Mouse (Mus musculus): ENCODE data around the gene Oit1. TPM values are rescaled to one million over a fixed set of nuclear protein-coding genes. Genes with fewer than 3 reads are reported as not detected.

Gene Oit1
- 0.12 and 0.37 TPM in 2 replicates for polyA plus RNA-seq (2015; fragmentation: Nextera tagmentation; extraction: Ambion mirVana)

GRCm38 (mm10) chr14:8378685-8379313 is at the start of gene Oit1:
Gene Oit1 (minus strand): TSS chr14:8378754.
- no peak within 1 kb of the TSS for H3K27ac ChIP-seq
- no peaks in the 10 kb centered on the region for H3K36me3 ChIP-seq
- H3K27me3 ChIP-seq = no peaks in the 10 kb centered on the region
- H3K9ac ChIP-seq = no peak within 1 kb of the TSS
- H3K4me3 ChIP-seq = no peak within 1 kb of the TSS
- H3K9me3 ChIP-seq = no peaks in the 10 kb centered on the region
- H3K4me2 ChIP-seq = no peak within 1 kb of the TSS
- ATAC-seq (ENCODE audit: insufficient number of reproducible peaks, low FRiP score, low TSS enrichment, low read depth) = no peak
- H3K4me1 ChIP-seq = no peaks in the 10 kb centered on the region
- 33% methylated on average over 8 of the region's 8 CpGs for WGBS

GRCm38 (mm10) chr14:8422833-8423232 is 44.3 kb upstream of the Oit1 start:
- Histone ChIP-seq H3K4me1 (0 out of 2 replicates have a peak, but pooled peaks cover 4% of the 10 kb centered on the region), H3K9me3 (no peaks in the 10 kb centered on the region), H3K4me2 (no peak overlapping the region), H3K9ac (no peak overlapping the region), H3K36me3 (no peaks in the 10 kb centered on the region), H3K4me3 (no peak overlapping the region), H3K27ac (no peak overlapping the region), H3K27me3 (no peaks in the 10 kb centered on the region)
- ATAC-seq (ENCODE audit: insufficient number of reproducible peaks, low FRiP score, low TSS enrichment, low read depth) = no peak
- WGBS = 84% methylated on average over 3 of the region's 3 CpGs

DNA sequence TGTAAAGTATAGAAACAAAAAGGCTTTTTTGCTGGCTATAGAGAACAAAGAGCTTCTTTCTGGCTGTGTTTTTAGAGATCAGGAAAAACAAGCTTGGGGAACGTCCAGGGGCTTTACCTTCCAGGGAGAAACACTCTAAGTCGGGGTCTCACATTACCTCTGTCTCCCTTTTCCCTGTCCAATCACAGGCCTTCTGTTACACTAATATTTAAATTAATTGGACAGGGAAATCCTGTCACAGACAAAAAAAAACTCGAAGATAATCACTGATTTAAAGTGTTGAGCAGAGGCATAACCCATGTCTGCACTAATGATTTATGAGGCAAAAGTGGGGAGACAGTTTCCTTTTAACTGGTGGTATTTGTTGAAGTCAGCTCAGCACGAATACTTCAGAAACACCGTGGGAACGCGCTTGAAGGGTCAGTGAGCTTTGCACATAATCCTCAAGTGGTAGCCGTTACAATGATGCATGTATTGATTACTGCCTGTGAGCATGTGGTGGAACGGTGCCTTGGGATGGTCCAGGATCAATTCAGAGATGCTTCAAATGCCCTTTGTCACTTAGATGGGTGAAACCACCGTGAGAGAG is 42.7 kb upstream of the Oit1 start:
- Histone ChIP-seq H3K4me3 (no peak overlapping the region), H3K9ac (no peak overlapping the region), H3K27me3 (no peaks in the 10 kb centered on the region), H3K36me3 (no peaks in the 10 kb centered on the region), H3K9me3 (no peaks in the 10 kb centered on the region), H3K27ac (no peak overlapping the region), H3K4me1 (0 out of 2 replicates have a peak, but pooled peaks cover 4% of the 10 kb centered on the region), H3K4me2 (0 out of 2 replicates have a peak overlapping the region, but pooled peaks have one; percentile 22)
- WGBS = 15% methylated on average over 10 of the region's 10 CpGs
- ATAC-seq (ENCODE audit: insufficient number of reproducible peaks, low FRiP score, low TSS enrichment, low read depth) = no peak

GRCm38 (mm10) chr14:8418610-8419009 is 40.1 kb upstream of the Oit1 start:
- no peaks in the 10 kb centered on the region for H3K9me3 ChIP-seq
- no peak overlapping the region for H3K9ac ChIP-seq
- H3K4me3 ChIP-seq = no peak overlapping the region
- no peaks in the 10 kb centered on the region for H3K36me3 ChIP-seq
- 50% methylated on average over 3 of the region's 3 CpGs for WGBS
- H3K27ac ChIP-seq = no peak overlapping the region
- ATAC-seq (ENCODE audit: insufficient number of reproducible peaks, low FRiP score, low TSS enrichment, low read depth) = no peak
- 0 out of 2 replicates have a peak, but pooled peaks cover 4% of the 10 kb centered on the region for H3K4me1 ChIP-seq
- H3K4me2 ChIP-seq = no peak overlapping the region
- no peaks in the 10 kb centered on the region for H3K27me3 ChIP-seq

- WGBS = 64% methylated on average over 6 of the region's 6 CpGs
- no peak overlapping the region for H3K4me2 ChIP-seq
- no peak overlapping the region for H3K27ac ChIP-seq
- H3K36me3 ChIP-seq = no peaks in the 10 kb centered on the region
- H3K9me3 ChIP-seq = no peaks in the 10 kb centered on the region
- H3K4me1 ChIP-seq = no peaks in the 10 kb centered on the region
- no peaks in the 10 kb centered on the region for H3K27me3 ChIP-seq
- ATAC-seq (ENCODE audit: insufficient number of reproducible peaks, low FRiP score, low TSS enrichment, low read depth) = no peak
- no peak overlapping the region for H3K4me3 ChIP-seq
- no peak overlapping the region for H3K9ac ChIP-seq
Observed at GRCm38 (mm10) chr14:8405946-8406345, 27.4 kb upstream of the Oit1 start.

- H3K27me3 ChIP-seq = no peaks in the 10 kb centered on the region
- WGBS = 88% methylated on average over 3 of the region's 3 CpGs
- no peak overlapping the region for H3K4me3 ChIP-seq
- no peaks in the 10 kb centered on the region for H3K36me3 ChIP-seq
- H3K4me1 ChIP-seq = no peaks in the 10 kb centered on the region
- no peak overlapping the region for H3K9ac ChIP-seq
- ATAC-seq (ENCODE audit: insufficient number of reproducible peaks, low FRiP score, low TSS enrichment, low read depth) = no peak; the same call in 1 of the 2 replicates
- H3K4me2 ChIP-seq = no peak overlapping the region
- H3K27ac ChIP-seq = no peak overlapping the region
- H3K9me3 ChIP-seq = no peaks in the 10 kb centered on the region
Observed at GRCm38 (mm10) chr14:8403310-8403709, 24.8 kb upstream of the Oit1 start.

- H3K4me1 ChIP-seq = peaks cover 3% of the 10 kb centered on the region; the same call in 1 of the 2 replicates
- H3K27me3 ChIP-seq = no peaks in the 10 kb centered on the region
- no peaks in the 10 kb centered on the region for H3K9me3 ChIP-seq
- ATAC-seq (ENCODE audit: insufficient number of reproducible peaks, low FRiP score, low TSS enrichment, low read depth) = no peak
- H3K9ac ChIP-seq = no peak overlapping the region
- H3K4me2 ChIP-seq = no peak overlapping the region
- H3K4me3 ChIP-seq = no peak overlapping the region
- H3K36me3 ChIP-seq = no peaks in the 10 kb centered on the region
- no peak overlapping the region for H3K27ac ChIP-seq
Observed at GRCm38 (mm10) chr14:8398507-8398906, 20.0 kb upstream of the Oit1 start.

- no peaks in the 10 kb centered on the region for H3K9me3 ChIP-seq
- ATAC-seq (ENCODE audit: insufficient number of reproducible peaks, low FRiP score, low TSS enrichment, low read depth) = no peak
- WGBS = 43% methylated on average over 7 of the region's 7 CpGs
- peaks cover 3% of the 10 kb centered on the region; the same call in 1 of the 2 replicates for H3K4me1 ChIP-seq
- no peak overlapping the region for H3K4me2 ChIP-seq
- no peaks in the 10 kb centered on the region for H3K36me3 ChIP-seq
- no peaks in the 10 kb centered on the region for H3K27me3 ChIP-seq
- H3K4me3 ChIP-seq = no peak overlapping the region
- H3K27ac ChIP-seq = no peak overlapping the region
- H3K9ac ChIP-seq = no peak overlapping the region
Observed at GRCm38 (mm10) chr14:8395690-8396287, 17.2 kb upstream of the Oit1 start.

DNA sequence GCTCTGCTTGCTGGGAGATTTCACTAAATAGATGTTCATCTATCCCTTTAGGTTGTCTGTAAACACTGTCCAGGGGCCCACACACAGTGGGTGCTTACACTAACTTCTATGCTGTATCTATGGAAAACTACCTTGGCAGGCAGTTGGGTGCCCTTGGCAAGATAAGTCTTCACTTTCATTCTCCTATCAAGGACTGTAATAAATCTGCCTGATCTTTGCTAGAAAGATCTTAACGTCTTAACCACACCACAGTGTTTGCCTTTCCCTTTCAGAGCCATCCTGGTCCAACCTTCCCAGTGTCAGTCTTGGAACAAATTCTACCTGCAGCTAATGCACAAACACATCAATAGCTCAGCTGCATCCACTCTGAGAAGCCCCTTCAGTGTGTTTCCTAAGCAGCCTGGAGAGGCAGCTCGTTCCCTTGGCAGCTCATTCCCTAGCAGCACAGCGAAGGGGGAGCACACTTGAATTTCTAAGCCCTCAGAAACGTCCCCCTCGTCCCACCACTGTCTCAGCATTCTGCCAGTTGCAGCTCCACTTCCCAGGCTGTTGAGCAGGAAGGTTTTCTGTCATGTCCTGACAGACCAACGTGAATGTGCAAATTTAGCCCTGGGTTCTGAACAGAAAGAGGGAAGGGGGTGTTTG is 13.7 kb upstream of the Oit1 start:
- H3K27me3 ChIP-seq = no peaks in the 10 kb centered on the region
- WGBS = 44% methylated on average over 6 of the region's 6 CpGs
- H3K4me3 ChIP-seq = no peak overlapping the region
- H3K27ac ChIP-seq = no peak overlapping the region
- H3K4me2 ChIP-seq = no peak overlapping the region
- H3K36me3 ChIP-seq = no peaks in the 10 kb centered on the region
- no peak for ATAC-seq (ENCODE audit: insufficient number of reproducible peaks, low FRiP score, low TSS enrichment, low read depth)
- no peaks in the 10 kb centered on the region for H3K9me3 ChIP-seq
- peaks cover 3% of the 10 kb centered on the region; the same call in 1 of the 2 replicates for H3K4me1 ChIP-seq
- H3K9ac ChIP-seq = no peak overlapping the region

GRCm38 (mm10) chr14:8369394-8369793 is 9.2 kb downstream of the Oit1 start:
- Histone ChIP-seq H3K9ac (no peak overlapping the region), H3K4me1 (no peaks in the 10 kb centered on the region), H3K27me3 (no peaks in the 10 kb centered on the region), H3K27ac (no peak overlapping the region), H3K4me3 (no peak overlapping the region), H3K36me3 (no peaks in the 10 kb centered on the region), H3K9me3 (no peaks in the 10 kb centered on the region), H3K4me2 (no peak overlapping the region)
- no peak for ATAC-seq (ENCODE audit: insufficient number of reproducible peaks, low FRiP score, low TSS enrichment, low read depth)
- WGBS = 71% methylated on average over 4 of the region's 4 CpGs

- 0 out of 2 replicates have a peak, but pooled peaks have one; percentile 37 for ATAC-seq (ENCODE audit: insufficient number of reproducible peaks, low FRiP score, low TSS enrichment, low read depth)
- H3K9ac ChIP-seq = no peak overlapping the region
- 77% methylated on average over 1 of the region's 1 CpGs for WGBS
Observed at GRCm38 (mm10) chr14:8368900-8369299, 9.7 kb downstream of the Oit1 start.

More at GRCm38 (mm10) chr14:8368900-8369299, 9.7 kb downstream of the Oit1 start:
- Histone ChIP-seq H3K4me2 (no peak overlapping the region), H3K27me3 (no peaks in the 10 kb centered on the region), H3K9me3 (no peaks in the 10 kb centered on the region), H3K27ac (no peak overlapping the region), H3K4me1 (no peaks in the 10 kb centered on the region), H3K4me3 (no peak overlapping the region), H3K36me3 (no peaks in the 10 kb centered on the region)

Measured in limb, embryonic 15.5 days (tissue).